Mouse (Mus musculus) brain, embryonic 14.5 days (tissue): ENCODE measurements at regions not wholly inside any gene's neighbourhood (a gene's known extent, or its start where the extent isn't known, plus 50 kb on each side); places are given as distances from the start of the nearest gene placed in this dataset.

Experiments
- DNase-seq: peaks from one replicate; pipeline ENCODE4 v3.0.0-alpha.2; 2011; ENCODE audit warnings: low read depth
- CTCF ChIP-seq: fragments of 200-500 bp; IDR thresholded peaks from 2 replicates; pipeline ENCODE4 v1.5.1; 2012; ENCODE audit warnings: inconsistent platforms, mild to moderate bottlenecking, moderate library complexity, borderline replicate concordance; ENCODE audit not compliant: insufficient read depth, insufficient read length; ENCODE audit errors: extremely low read depth
- POLR2A ChIP-seq: fragments of 200-500 bp; IDR thresholded peaks from 2 replicates; pipeline ENCODE4 v1.6.1; 2012; ENCODE audit warnings: mild to moderate bottlenecking, inconsistent platforms, borderline replicate concordance; ENCODE audit not compliant: poor library complexity, insufficient read depth, insufficient read length, severe bottlenecking; ENCODE audit errors: extremely low read depth

- DNase-seq = peak; percentile 55
- TF ChIP-seq CTCF (no peak), POLR2A (no peak)
Measured at GRCm38 (mm10) chr14:102302826-102303225, 573.1 kb downstream of the Lmo7 start.

- TF ChIP-seq POLR2A (no peak), CTCF (no peak)
Measured at GRCm38 (mm10) chr14:102300251-102300650, 570.5 kb downstream of the Lmo7 start.

GRCm38 (mm10) chr14:102291361-102291760 is 561.6 kb downstream of the Lmo7 start:
- TF ChIP-seq POLR2A = no peak
- DNase-seq = peak; percentile 47

More at GRCm38 (mm10) chr14:102300251-102300650, 570.5 kb downstream of the Lmo7 start:
- peak; percentile 53 for DNase-seq

GRCm38 (mm10) chr14:102250076-102250475 is 520.3 kb downstream of the Lmo7 start:
- peak; percentile 43 for DNase-seq
- no peak for TF ChIP-seq CTCF
- no peak for TF ChIP-seq POLR2A

GRCm38 (mm10) chr14:102248581-102248980 is 518.8 kb downstream of the Lmo7 start:
- TF ChIP-seq CTCF (no peak), POLR2A (no peak)
- DNase-seq = no peak

- TF ChIP-seq POLR2A (no peak), CTCF (no peak)
- peak; percentile 89 for DNase-seq
Measured at GRCm38 (mm10) chr14:102248023-102248422, 518.3 kb downstream of the Lmo7 start.

- no peak for TF ChIP-seq POLR2A
- no peak for TF ChIP-seq CTCF
- DNase-seq = peak; percentile 71
Measured at GRCm38 (mm10) chr14:102243806-102244536, 514.2 kb downstream of the Lmo7 start.

GRCm38 (mm10) chr14:102216581-102217368 is 487.0 kb downstream of the Lmo7 start:
- DNase-seq = peak; percentile 91
- TF ChIP-seq POLR2A (no peak), CTCF (no peak)

GRCm38 (mm10) chr14:102215267-102215964 is 485.7 kb downstream of the Lmo7 start:
- TF ChIP-seq POLR2A = no peak
- no peak for TF ChIP-seq CTCF
- peak; percentile 55 for DNase-seq

GRCm38 (mm10) chr14:102212079-102212478 is 482.3 kb downstream of the Lmo7 start:
- no peak for DNase-seq
- TF ChIP-seq POLR2A = no peak
- no peak for TF ChIP-seq CTCF

GRCm38 (mm10) chr14:102204881-102205671 is 475.3 kb downstream of the Lmo7 start:
- peak; percentile 87 for DNase-seq
- TF ChIP-seq CTCF (no peak), POLR2A (no peak)

- no peak for DNase-seq
- TF ChIP-seq POLR2A = no peak
Measured at GRCm38 (mm10) chr14:102199430-102199829, 469.7 kb downstream of the Lmo7 start.
